Mouse (Mus musculus) ES-E14 (cell line): ENCODE measurements around the gene Noxred1.

Source experiments
- HCFC1 ChIP-seq: IDR thresholded peaks from 2 replicates; pipeline ENCODE4 v1.6.1; 2012; ENCODE audit warnings: low read length, inconsistent platforms, borderline replicate concordance; ENCODE audit not compliant: insufficient read depth
- MAFK ChIP-seq: IDR thresholded peaks from 2 replicates; pipeline ENCODE4 v1.6.1; 2014; ENCODE audit warnings: mild to moderate bottlenecking, low read depth, low read length, inconsistent platforms; ENCODE audit not compliant: insufficient read depth

- TF ChIP-seq HCFC1 = no peak
- TF ChIP-seq MAFK = no peak
Observed at GRCm38 (mm10) chr12:87212844-87213606, 25.5 kb downstream of the Noxred1 start.
